Mouse (Mus musculus) adrenal gland, adult 2 months (tissue): ENCODE measurements around the gene Baz1b. TPM values are rescaled to one million over a fixed set of nuclear protein-coding genes. Genes with fewer than 3 reads are reported as not detected.
A peak's percentile ranks its signal among the peaks of the same experiment; 100 is the strongest.
"Not testable (repeated sequence)": the region's sequence is repeated elsewhere in the genome, so short reads cannot be mapped to it uniquely, and the experiment has no call there.

ENCODE experiments used
- DNase-seq: peaks from one replicate; pipeline ENCODE4 v3.0.0; 2021
- polyA plus RNA-seq: library from polyadenylated mRNA; depleted of rRNA; stranded (reverse); fragments of >200 nt; gene quantifications from 2 replicates; pipeline ENCODE4 v1.2.3, GENCODE M21; 2012
- total RNA-seq, 2 experiments: library from RNA; stranded (reverse); gene quantifications; 2 replicates each; pipeline ENCODE4 v1.2.3; 2021

The Baz1b gene
- total and polyA plus RNA-seq, 3 experiments: 30.8 to 78.3 (median 70.8) TPM

GRCm38 (mm10) chr5:135179616-135180015, 7.4 kb upstream of the Baz1b start:
- DNase-seq: no peak

GRCm38 (mm10) chr5:135180796-135181195, 6.3 kb upstream of the Baz1b start:
- no peak for DNase-seq

DNA sequence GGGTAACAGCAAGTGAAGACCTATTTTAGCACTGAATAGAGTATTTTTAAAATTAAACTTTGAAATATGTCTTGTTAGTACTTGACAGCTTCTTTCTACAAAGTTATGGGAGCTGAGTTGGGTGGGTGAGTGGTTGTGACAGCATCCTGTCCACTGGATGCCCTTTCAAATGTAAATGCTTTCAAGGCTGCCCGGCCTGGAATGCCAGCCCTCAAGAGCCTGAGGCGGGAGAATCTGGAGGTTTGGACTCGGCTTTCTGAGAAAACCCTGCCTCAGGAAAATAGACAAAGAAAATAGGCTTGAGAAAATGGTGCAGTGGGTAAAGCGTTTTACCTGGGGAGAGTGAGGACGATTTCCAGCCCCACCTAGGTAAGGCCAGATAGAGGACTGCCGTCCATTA, 5.3 kb upstream of the Baz1b start:
- no peak for DNase-seq

- DNase-seq: no peak
These were observed 3.8 kb upstream of the Baz1b start for GRCm38 (mm10) chr5:135183131-135183861.

DNA sequence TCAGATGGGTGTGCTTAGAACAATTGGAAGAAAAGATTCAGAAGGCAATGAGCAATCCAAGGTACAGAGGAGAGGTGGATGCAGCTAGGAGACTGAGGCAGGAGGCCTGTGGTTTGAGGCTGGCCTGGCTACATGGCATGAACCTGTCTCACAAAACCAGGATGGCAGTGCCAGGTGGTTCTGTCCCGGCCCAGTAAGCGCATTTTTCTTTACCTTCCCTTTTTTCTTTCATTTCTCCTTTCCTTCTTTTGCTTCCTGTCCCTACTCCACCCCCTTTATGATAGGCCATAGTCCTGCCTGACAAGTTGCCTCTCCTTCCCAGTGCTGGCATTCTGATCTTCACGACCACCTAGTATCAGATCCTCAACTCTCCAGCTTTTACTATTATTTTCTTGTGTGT, 2.0 kb upstream of the Baz1b start:
- no peak for DNase-seq

DNA sequence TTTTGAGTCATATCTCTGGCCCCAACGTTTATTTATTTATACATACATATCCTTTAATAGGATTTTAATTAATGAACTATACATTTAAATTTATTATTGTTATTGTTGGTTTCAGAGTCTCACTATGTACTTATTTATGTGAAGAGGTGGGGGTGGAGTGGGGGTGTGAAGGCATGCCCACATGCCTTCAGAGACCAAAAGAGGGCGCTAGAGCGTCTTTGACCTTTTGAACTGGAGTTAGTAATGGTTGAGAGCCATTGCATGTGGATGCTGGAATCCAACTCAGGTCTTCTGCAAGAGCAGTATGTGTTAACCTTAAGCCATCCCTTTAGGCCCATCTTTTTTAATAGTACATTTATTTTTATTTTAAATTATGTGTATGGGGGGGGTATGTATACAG, 1.5 kb upstream of the Baz1b start:
- peak; percentile 35 for DNase-seq

- DNase-seq: no peak
These were observed 838 bp upstream of the Baz1b start for GRCm38 (mm10) chr5:135186231-135186620.

DNA sequence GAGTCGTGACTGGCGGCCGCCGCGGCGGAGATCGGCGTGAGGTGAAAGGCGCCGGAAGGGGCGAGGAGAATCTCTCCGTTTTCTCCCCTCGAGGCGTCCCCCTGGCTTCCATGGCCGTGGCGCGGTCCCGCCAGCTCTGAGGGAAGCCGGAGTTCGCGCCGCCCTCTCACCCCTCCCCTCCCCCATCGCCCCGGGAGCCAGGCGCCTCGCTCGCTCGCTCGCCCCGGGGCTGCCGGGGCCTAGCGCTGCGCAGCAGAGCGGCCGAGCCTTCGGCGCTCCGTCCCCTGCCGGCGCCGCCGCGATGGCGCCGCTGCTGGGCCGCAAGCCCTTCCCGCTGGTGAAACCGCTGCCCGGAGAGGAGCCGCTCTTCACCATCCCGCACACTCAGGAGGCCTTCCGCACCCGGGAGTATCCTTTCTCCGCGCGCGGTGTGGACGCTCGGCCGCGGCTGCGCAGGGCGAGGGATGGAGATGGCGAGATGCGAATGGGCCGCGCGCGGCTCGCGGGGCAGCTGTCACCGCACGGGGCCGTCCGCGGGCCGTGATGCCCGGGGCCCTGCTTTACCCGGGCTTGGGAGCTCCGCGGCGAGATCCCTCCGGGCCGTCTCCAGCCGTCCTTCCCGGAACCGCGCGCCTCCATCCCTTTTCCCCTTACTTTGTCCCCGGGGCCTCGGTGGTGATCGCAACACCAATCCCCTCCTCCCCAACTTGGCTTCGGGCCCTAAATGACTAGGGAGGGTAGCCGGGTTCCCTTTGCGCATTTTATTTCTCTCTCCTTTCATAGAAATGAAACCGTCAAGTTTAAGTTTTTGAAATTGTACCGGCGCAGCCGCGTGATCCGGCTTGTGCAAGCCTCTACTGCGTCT, 517 bp downstream of the Baz1b start:
- peak; percentile 72 for DNase-seq

DNA sequence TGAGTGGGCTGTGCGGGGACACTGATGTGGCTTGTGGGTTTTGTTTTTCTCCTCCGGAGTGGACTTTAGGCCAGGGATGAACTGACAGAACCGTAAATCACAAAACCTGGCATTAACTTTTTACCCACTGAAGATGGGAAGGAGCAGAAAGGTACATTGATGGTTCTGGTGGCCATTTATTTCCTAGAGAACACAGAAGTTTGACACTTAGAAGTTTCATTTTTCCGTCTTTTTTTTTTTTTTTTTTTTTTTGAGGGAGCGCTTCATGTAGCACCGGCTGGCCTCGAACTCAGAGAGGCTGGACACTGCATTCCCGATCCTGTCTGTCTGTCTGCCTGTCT, 1.1 kb downstream of the Baz1b start:
- DNase-seq: no peak

DNA sequence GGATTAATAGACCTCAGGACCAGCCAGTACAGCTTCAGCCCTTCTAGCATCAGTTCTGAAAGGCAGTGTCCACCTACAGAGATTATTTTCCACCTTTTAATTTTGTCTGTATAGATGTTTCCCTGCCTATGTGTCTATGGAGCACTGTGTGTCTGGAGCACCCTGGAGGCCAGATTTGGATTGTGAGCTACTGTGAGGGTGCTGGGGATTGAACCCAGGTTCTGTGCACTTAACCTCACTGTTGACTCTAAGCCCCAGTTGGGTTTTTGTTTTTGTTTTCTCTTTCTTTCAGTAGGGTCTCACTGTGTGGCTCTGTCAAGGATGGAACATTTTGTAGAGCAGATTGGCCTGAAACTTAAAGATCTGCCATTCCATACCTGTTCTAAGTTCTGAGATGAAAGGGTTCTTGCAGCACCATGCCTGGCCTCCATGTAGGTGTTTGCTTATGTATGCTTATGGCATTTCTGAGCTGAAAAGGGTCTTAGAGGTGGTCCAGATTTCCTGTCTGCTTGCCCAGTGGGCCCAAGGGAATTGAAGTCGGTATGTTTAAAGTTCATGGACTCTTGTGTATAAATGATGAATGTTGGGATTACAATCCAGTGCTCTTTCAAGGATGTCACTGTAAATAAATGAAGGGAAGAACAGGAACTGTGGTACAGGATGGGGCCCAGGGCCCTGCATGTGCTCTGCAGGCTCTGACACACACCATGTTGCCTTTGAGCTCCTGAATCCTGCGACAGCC, 2.4 kb downstream of the Baz1b start:
- peak; percentile 37 for DNase-seq

DNA sequence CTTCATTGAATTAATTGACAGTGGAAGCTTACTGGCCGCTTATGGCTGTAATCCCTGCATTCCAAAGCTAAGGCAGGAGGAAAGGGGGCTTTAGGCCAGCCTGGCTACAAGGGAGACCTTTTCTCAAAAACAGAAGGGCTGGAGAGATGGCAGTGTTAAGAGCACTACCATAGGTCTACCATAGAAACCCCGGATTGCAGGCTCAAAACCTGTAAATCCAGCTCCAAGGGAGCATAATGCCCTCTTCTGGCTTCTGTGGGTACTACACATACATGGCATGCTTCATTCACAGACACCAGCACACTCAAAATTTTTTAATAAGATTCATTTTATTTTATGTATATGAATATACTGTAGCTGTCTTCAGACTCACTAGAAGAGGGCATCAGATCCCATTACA, 4.6 kb downstream of the Baz1b start:
- peak; percentile 63 for DNase-seq

- no peak for DNase-seq
These were observed 5.4 kb downstream of the Baz1b start for GRCm38 (mm10) chr5:135192431-135192830.

DNA sequence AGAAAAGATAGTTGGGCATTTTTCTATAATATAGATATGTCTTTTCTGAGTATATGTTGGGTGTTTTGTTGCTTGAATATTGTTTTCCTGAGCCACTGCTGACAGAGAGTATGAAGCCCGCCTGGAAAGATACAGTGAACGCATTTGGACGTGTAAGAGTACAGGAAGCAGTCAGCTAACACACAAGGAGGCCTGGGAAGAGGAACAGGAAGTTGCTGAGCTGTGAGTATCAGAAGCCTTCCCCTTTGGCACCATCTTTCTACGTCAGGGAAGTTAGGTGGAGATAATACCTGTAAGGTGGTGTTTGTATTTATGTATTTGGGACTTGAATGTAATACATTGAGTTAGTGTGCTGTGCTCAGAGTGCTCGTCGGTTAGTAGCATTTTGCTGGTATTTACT, 9.3 kb downstream of the Baz1b start:
- no peak for DNase-seq

GRCm38 (mm10) chr5:135202763-135203162, 15.7 kb downstream of the Baz1b start:
- no peak for DNase-seq

DNA sequence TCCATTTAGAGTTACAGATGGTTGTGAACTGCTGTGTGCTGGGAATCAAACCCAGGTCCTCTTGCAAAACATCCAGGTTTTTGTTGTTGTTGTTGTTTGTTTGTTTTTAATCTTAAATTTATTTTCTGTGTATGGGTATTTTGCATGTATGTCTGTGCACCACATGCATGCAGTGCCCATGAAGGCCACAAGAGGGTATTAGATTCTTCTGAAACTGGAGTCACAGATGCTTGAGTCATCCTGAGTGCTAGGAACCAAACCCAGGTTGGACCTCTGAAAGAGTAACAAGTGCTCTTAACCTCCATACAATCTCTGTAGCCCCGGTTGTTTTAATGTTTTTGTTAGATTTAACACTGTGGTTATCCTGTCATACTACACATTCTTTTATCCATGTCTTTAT, 21.1 kb downstream of the Baz1b start:
- no peak for DNase-seq

GRCm38 (mm10) chr5:135216871-135217270, 29.8 kb downstream of the Baz1b start:
- DNase-seq: no peak

DNA sequence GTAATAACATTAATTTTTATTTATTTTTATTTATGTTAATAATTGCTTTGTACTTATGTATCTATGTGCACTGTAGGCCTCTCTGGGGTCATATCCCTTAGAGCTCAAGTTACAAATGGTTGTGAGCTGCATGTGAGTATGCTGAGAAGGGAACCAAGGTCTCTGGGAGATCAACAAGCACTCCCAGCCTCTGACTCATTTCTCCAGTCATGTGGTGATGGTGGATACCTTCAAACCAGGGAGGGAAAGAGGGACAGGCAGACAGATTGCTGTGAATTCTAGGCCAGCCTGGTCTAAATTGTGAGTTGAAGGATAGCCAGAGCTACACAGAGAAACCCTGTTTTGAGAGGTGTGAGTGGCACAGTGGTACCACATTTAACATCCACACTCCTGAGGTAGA, 33.9 kb downstream of the Baz1b start:
- peak; percentile 61 for DNase-seq

GRCm38 (mm10) chr5:135222066-135222465, 35.0 kb downstream of the Baz1b start:
- DNase-seq: no peak

DNA sequence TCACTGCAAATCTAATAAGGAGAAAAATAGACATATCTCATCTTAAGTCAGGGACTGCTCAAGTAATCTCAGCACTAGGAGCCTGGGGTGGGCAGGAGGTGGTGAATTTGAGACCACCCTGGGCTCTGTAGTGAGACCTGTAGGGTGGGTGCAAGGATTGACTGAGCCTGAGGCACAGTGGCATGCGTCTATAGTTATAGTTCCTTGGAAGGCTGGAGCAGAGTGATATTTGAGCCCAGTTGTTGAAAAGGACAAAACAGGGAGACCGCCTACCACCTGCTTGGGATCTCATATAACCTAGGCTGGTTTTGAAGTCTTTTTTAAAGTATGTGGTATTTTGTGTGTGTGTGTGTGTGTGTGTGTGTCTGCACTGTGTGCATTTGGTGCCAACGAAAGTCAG, 37.1 kb downstream of the Baz1b start:
- DNase-seq: no peak

GRCm38 (mm10) chr5:135225879-135226278, 38.8 kb downstream of the Baz1b start:
- not testable (repeated sequence) for DNase-seq

- no peak for DNase-seq
These were observed 43.1 kb downstream of the Baz1b start for GRCm38 (mm10) chr5:135230186-135230585.

DNA sequence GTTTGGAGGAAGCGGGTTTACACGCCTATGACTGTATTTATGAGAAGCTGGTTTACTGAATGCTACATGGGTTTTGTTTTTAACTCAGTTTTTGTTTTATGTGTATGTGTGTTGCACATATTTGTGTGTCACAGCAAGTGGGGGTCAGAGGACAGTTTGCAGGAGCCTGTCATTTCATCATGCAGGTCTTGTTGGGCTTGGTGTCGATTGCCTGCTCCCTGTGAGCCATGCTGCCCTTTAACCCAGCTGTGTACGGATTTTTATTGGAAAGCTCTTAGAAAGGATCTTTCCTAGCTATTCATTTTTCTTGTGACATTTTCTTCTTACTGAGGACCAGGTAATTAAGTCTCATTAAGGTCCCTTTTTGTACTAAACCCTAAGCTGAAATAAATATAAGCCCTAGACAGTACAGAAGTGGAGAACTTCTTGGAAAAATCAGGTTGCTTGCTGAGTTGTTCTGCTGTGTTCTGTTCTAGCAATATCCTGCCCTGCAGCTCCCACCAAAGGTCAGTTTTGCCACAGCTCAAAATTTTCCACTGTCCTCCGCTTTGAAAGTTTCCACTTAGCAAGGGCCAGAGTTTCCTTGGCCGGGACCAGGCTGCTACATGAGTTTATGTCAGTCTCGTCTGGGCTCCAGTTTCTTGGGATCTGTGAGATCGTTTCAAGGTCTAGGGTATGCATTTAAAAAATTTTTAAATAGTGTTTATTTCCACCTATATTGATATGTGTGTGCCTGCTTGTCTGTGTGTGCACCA, 46.3 kb downstream of the Baz1b start:
- peak; percentile 75 for DNase-seq
